In genomic region chr7:46433874-46434273, GRCm38 (mm10) we compare ENCODE assay signal across 15 mouse cellular contexts. TPM values are rescaled to one million over a fixed set of nuclear protein-coding genes. Genes with fewer than 3 reads are reported as not detected.
A peak's percentile ranks its signal among the peaks of the same experiment; 100 is the strongest.
DNase-seq lines count a peak whose midpoint lies in the region; ATAC-seq and TF ChIP-seq lines count a peak whose summit lies in the region.
"Had no signal": no experiment of that assay in that cellular context is flagged by ENCODE, and none has a peak within 500 bp of the region (broad histone marks: within the 10 kb centered on the region; RNA-seq: fewer than 3 reads in every experiment).

No protein-coding gene starts in this region.

- H3K9me3 ChIP-seq in hindbrain, postnatal 0 days (ENCODE audit: low read length), result no peaks in the 10 kb centered on the region
- H3K9me3 ChIP-seq in neural tube, embryonic 14.5 days (ENCODE audit: control insufficient read depth, low read length), result no peaks in the 10 kb centered on the region
- H3K9me3 ChIP-seq in lung, postnatal 0 days (ENCODE audit: low read length), result no peaks in the 10 kb centered on the region
- H3K9me3 ChIP-seq: limb, embryonic 15.5 days had no signal

- 7% methylated on average over 5 of the region's 5 CpGs for WGBS in cerebellum, adult 2 months
- WGBS in hindbrain, postnatal 0 days, result 30% methylated on average over 5 of the region's 5 CpGs
- 32% methylated on average over 5 of the region's 5 CpGs for WGBS in neural tube, embryonic 14.5 days
- 65% methylated on average over 5 of the region's 5 CpGs for WGBS in lung, postnatal 0 days

- TF ChIP-seq CTCF in cerebellum, adult 2 months (IDR thresholded peaks at IDR 0.05; ENCODE audit: borderline replicate concordance, insufficient read depth, low read depth, low read length), result no peak
- no peak for TF ChIP-seq CTCF in hindbrain, postnatal 0 days (IDR thresholded peaks at IDR 0.05; ENCODE audit: low read depth)
- no peak for TF ChIP-seq CTCF in lung, postnatal 0 days (IDR thresholded peaks at IDR 0.05)

- H3K4me2 ChIP-seq in hindbrain, postnatal 0 days (ENCODE audit: low read depth, low read length), result no peak overlapping the region
- H3K4me2 ChIP-seq in neural tube, embryonic 14.5 days (ENCODE audit: low read depth, low read length), result no peak overlapping the region
- H3K4me2 ChIP-seq in lung, postnatal 0 days (replicated peaks; ENCODE audit: low read depth, low read length), result no peak overlapping the region
- H3K4me2 ChIP-seq: limb, embryonic 15.5 days had no signal

- DNase-seq in cerebellum, adult 2 months, result no peak
- peak; percentile 35 for DNase-seq in left cerebral cortex, postnatal 4 days
- no peak for DNase-seq in left cerebral cortex, postnatal 10 days (ENCODE audit: extremely low spot score in 1 of 2, low spot score in 2 of 2)
- no peak for DNase-seq in hindbrain, postnatal 0 days (ENCODE audit: low spot score)
- DNase-seq in lung, postnatal 0 days (ENCODE audit: low spot score), result no peak
- DNase-seq in urinary bladder, adult 18-20 months (ENCODE audit: low spot score in 2 of 2), result no peak
- DNase-seq: cerebellum, postnatal 25 days; heart, postnatal 36 days; lung, postnatal 10 days; right cerebral cortex, postnatal 4 days had no signal

- no peaks in the 10 kb centered on the region for H3K27me3 ChIP-seq in cerebellum, adult 2 months (ENCODE audit: control insufficient read depth, insufficient read depth, low read length)
- H3K27me3 ChIP-seq in hindbrain, postnatal 0 days (ENCODE audit: insufficient read depth, low read length), result no peaks in the 10 kb centered on the region
- no peaks in the 10 kb centered on the region for H3K27me3 ChIP-seq in neural tube, embryonic 14.5 days (ENCODE audit: control insufficient read depth, insufficient read depth, low read length)
- no peaks in the 10 kb centered on the region for H3K27me3 ChIP-seq in lung, postnatal 0 days (replicated peaks; ENCODE audit: insufficient read depth, low read length)
- H3K27me3 ChIP-seq: limb, embryonic 15.5 days had no signal

- H3K4me3 ChIP-seq in cerebellum, adult 2 months (replicated peaks; ENCODE audit: insufficient read depth, low read depth, low read length), result no peak overlapping the region
- H3K4me3 ChIP-seq in hindbrain, postnatal 0 days (ENCODE audit: low read length), result no peak overlapping the region
- H3K4me3 ChIP-seq in neural tube, embryonic 14.5 days (ENCODE audit: low read depth, low read length), result no peak overlapping the region
- H3K4me3 ChIP-seq in lung, postnatal 0 days (ENCODE audit: low read depth, low read length), result no peak overlapping the region
- H3K4me3 ChIP-seq: limb, embryonic 15.5 days had no signal

- peaks cover 8% of the 10 kb centered on the region; the same call in 1 of the 2 replicates for H3K36me3 ChIP-seq in hindbrain, postnatal 0 days (ENCODE audit: insufficient read depth, low read length)
- H3K36me3 ChIP-seq in neural tube, embryonic 14.5 days (ENCODE audit: control insufficient read depth, insufficient read depth, low read length), result 0 out of 2 replicates have a peak, but pooled peaks cover 3% of the 10 kb centered on the region
- no peaks in the 10 kb centered on the region for H3K36me3 ChIP-seq in lung, postnatal 0 days (ENCODE audit: insufficient read depth, low read length)
- H3K36me3 ChIP-seq: limb, embryonic 15.5 days had no signal

- no peak for TF ChIP-seq POLR2A in cerebellum, adult 2 months (IDR thresholded peaks at IDR 0.05; ENCODE audit: borderline replicate concordance, insufficient read depth, low read length)

- peak overlapping the region; percentile 35 for H3K27ac ChIP-seq in cerebellum, adult 2 months (ENCODE audit: insufficient read depth, low read length)
- H3K27ac ChIP-seq in hindbrain, postnatal 0 days, result peak overlapping the region; percentile 60
- H3K27ac ChIP-seq in neural tube, embryonic 14.5 days (ENCODE audit: low read depth, low read length), result no peak overlapping the region
- H3K27ac ChIP-seq in lung, postnatal 0 days (ENCODE audit: low read length), result no peak overlapping the region
- H3K27ac ChIP-seq: limb, embryonic 15.5 days had no signal

- intact Hi-C loops in left cerebral cortex, postnatal 4 days (cut with DNase I), result no loop called here
- intact Hi-C loops in left cerebral cortex, postnatal 10 days (cut with DNase I), result no loop called here

- no peak for TF ChIP-seq EP300 in lung, postnatal 0 days (IDR thresholded peaks at IDR 0.05)

- no peak overlapping the region for H3K9ac ChIP-seq in hindbrain, postnatal 0 days (replicated peaks; ENCODE audit: low read length)
- no peak overlapping the region for H3K9ac ChIP-seq in neural tube, embryonic 14.5 days (replicated peaks; ENCODE audit: low read depth, low read length)
- H3K9ac ChIP-seq in lung, postnatal 0 days (replicated peaks; ENCODE audit: low read depth), result no peak overlapping the region
- H3K9ac ChIP-seq: limb, embryonic 15.5 days had no signal

- peaks cover 89% of the 10 kb centered on the region for H3K4me1 ChIP-seq in cerebellum, adult 2 months (ENCODE audit: control insufficient read depth, insufficient read depth, low read length)
- H3K4me1 ChIP-seq in hindbrain, postnatal 0 days (ENCODE audit: insufficient read depth, low read length), result no peaks in the 10 kb centered on the region; the same call in 1 of the 2 replicates
- 0 out of 2 replicates have a peak, but pooled peaks cover 6% of the 10 kb centered on the region for H3K4me1 ChIP-seq in neural tube, embryonic 14.5 days (ENCODE audit: control insufficient read depth, insufficient read depth, low read length)
- no peaks in the 10 kb centered on the region for H3K4me1 ChIP-seq in lung, postnatal 0 days (ENCODE audit: insufficient read depth, low read depth, low read length)
- H3K4me1 ChIP-seq: limb, embryonic 15.5 days had no signal

- ATAC-seq in cerebellum, adult (ENCODE audit: insufficient number of reproducible peaks, low FRiP score, low TSS enrichment), result no peak
- peak; percentile 73 for ATAC-seq in hindbrain, postnatal 0 days
- ATAC-seq in neural tube, embryonic 14.5 days (ENCODE audit: low read depth), result peak; percentile 47; the same call in 1 of the 2 replicates
- no peak for ATAC-seq in lung, postnatal 0 days

RNA-seq across cellular contexts. Expression of gene Kcnc1, which starts 37.6 kb away (rescaled TPM):
- polyA plus RNA-seq in cerebellum, adult 2 months (2012; rRNA removed), result 325 and 338 TPM in 2 replicates
- 10 to 100 TPM; 40.2 to 43.2 TPM for total RNA-seq in left cerebral cortex, postnatal 4 days (2021)
- 10 to 100 TPM; 52.9 to 53.4 TPM for total RNA-seq in left cerebral cortex, postnatal 10 days (2021)
- total RNA-seq in hindbrain, postnatal 0 days (2014; rRNA removed), result 43.7 and 45.6 TPM in 2 replicates
- 25.0 and 25.6 TPM in 2 replicates for polyA plus RNA-seq in hindbrain, postnatal 0 days (2015; fragmentation: Nextera tagmentation; extraction: Ambion mirVana)
- 16.1 and 20.5 TPM in 2 replicates for polyA plus RNA-seq in neural tube, embryonic 14.5 days (2014; fragmentation: Nextera tagmentation; extraction: Ambion mirVana)
- polyA plus RNA-seq in lung, postnatal 0 days (2015; fragmentation: Nextera tagmentation; extraction: Ambion mirVana), result 0.06 and 0.07 TPM in 2 replicates

RNA-seq across cellular contexts. Expression of gene Myod1, which starts 57.6 kb away (rescaled TPM):
- polyA plus RNA-seq in cerebellum, adult 2 months (2012; rRNA removed), result 0.08 TPM in 1 of 2 replicates, not detected in the other
- total RNA-seq in left cerebral cortex, postnatal 4 days (2021), result not detected
- not detected for total RNA-seq in left cerebral cortex, postnatal 10 days (2021)
- 0.32 and 0.99 TPM in 2 replicates for total RNA-seq in hindbrain, postnatal 0 days (2014; rRNA removed)
- 0.20 and 0.37 TPM in 2 replicates for polyA plus RNA-seq in hindbrain, postnatal 0 days (2015; fragmentation: Nextera tagmentation; extraction: Ambion mirVana)
- polyA plus RNA-seq in neural tube, embryonic 14.5 days (2014; fragmentation: Nextera tagmentation; extraction: Ambion mirVana), result 0.24 TPM in 1 of 2 replicates, not detected in the other
- not detected in 2 replicates for polyA plus RNA-seq in lung, postnatal 0 days (2015; fragmentation: Nextera tagmentation; extraction: Ambion mirVana)
- total RNA-seq: heart, postnatal 36 days; layer of hippocampus, postnatal 25 days had no signal
- polyA plus RNA-seq: gonadal fat pad, adult 2 months had no signal

Comparison
In these comparisons a context has a peak if more than half of its experiments do, and no peak if none do; other contexts are left out.
1. H3K27ac ChIP-seq: peak in cerebellum, adult 2 months (single experiment) and hindbrain, postnatal 0 days (single experiment); none in neural tube, embryonic 14.5 days (single experiment) and lung, postnatal 0 days (single experiment).
2. ATAC-seq: peak in hindbrain, postnatal 0 days (single experiment) and neural tube, embryonic 14.5 days (single experiment); none in cerebellum, adult (single experiment) and lung, postnatal 0 days (single experiment).
3. RNA of gene Kcnc1, which starts 37.6 kb away (polyA plus RNA-seq): 325 to 338 TPM in cerebellum, adult 2 months, 25.0 to 25.6 TPM in hindbrain, postnatal 0 days and 16.1 to 20.5 TPM in neural tube, embryonic 14.5 days; 0.06 to 0.07 TPM in lung, postnatal 0 days; every median in the first group is over 10 times any median in the second.